Mouse (Mus musculus) cerebellum, adult 9-11 months (tissue): ENCODE data around the gene Lat.
"Not testable (repeated sequence)": the region's sequence is repeated elsewhere in the genome, so short reads cannot be mapped to it uniquely, and the experiment has no call there.

ENCODE experiments used
- DNase-seq: peaks from one replicate; pipeline ENCODE4 v3.0.0; 2022

The Lat gene

DNA sequence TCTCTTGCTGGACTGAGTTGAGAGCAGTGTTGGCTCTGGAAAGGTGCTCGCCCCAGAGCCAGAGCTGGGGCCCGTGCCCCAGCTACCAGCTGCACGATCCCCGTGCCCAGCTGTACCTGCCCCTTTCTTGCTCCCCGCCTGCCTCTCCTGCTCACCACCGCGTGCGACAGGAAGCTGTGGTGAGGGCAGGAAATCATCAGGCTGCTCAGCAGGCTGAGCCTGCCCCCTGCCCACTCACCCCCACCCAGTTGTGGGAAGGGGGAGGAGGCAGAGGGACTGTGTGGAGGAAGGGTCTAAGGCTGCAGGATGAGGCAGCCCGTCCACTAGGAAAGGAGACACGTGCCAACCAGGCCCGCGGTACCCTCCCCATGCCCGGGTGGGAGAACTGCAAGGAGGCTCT is at the start of gene Lat:
Gene Lat (minus strand): TSS at position 178 of the 400 bp plus-strand sequence.
- no peak for DNase-seq

DNA sequence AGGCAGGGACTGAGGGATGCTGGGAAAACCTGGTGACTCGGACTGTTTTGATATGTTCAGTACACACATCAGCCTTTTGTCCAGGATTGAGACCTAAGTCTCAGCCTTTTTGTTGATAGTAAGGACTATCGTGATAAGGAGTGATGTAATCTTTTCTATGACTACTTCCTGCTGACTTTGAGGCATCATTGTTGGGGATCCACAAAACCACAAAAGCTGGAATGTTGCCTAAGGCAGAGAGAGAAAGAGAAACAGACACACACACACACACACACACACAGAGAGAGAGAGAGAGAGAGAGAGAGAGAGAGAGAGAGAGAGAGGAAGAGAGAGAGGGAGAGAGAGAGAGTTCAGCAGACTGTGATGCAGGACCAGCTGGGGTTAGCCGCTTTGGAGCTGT is 49.1 kb upstream of the Lat start:
- no peak for DNase-seq

DNA sequence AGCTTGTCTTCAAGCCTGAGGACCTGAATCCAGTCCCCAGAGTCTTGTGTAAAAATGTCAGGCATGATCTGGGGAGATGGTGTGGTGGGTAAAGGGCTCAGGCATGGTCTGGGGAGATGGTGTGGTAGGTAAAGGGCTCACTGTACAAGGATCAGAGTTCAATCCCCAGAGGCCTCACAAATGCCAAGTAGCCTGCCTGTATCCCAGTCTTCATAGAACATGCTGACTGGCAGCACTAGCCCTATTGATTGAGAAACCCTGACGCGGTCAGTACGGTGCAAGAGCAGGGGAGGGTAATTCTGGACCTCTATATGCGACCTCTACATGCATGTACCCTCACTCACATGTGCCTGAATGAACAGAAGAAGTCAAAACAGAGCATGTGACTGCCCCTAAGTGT is 48.2 kb upstream of the Lat start:
- DNase-seq, result no peak

DNA sequence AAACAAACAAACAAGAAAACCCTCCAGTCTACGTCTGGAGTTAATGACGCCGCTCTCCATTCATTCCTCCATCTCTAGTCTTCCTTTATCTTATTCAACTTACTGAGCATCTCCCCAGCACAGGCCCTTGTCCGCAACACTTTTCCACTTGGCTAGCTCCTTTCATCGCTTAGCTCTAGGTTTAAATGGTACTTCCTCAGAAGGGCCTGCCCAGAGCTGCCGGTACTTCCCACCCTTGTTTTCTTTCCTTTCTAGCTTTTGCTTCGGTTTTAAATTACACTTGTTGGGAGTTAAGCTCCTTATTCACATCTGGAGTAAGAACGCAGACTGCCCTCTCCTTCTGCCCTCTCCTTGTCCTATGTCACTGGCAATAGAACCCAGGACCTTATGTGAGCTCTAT is 47.7 kb upstream of the Lat start:
- DNase-seq, result no peak

DNA sequence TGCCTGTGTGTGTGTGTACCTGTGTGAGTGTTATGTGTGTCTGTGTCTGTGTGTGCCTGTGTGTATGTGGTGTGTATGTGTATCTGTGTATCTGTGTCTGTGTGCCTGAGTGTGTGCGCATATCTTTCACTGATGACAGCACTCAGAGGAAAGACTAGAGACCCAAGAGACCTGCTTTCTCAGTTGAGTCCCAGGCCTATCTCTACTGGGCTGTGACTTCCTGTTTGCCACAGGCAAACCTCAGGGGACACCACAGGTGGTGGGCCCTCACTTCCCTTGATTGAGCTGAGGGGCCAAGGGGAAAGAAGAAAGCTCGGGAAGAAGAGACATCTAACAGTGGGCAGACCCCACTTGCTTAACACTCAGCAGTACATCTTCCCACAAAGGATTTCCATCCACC is 47.2 kb upstream of the Lat start:
- no peak for DNase-seq

DNA sequence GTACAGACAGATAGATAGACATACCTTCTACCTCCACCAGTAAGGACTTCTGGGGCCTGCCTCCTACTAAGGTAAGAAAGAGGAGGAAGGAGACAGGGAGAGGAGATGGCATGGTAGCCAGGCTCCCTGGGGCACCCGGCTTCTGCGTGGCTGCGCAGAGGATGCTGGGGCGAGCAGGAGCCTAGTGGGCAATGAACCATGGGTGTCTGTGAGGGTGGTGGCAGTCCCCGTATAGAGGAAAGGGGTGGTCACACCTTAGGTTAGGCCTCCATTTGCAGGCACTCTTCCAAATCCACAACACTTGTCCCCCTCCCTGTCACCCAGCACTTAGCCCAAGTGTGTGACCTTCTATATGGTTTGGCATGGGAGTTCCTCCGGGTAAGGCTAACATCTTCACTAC is 45.4 kb upstream of the Lat start, which contains the start of gene Cd19:
Gene Cd19 (minus strand): TSS at position 165 of the 400 bp plus-strand sequence.
- no peak for DNase-seq

DNA sequence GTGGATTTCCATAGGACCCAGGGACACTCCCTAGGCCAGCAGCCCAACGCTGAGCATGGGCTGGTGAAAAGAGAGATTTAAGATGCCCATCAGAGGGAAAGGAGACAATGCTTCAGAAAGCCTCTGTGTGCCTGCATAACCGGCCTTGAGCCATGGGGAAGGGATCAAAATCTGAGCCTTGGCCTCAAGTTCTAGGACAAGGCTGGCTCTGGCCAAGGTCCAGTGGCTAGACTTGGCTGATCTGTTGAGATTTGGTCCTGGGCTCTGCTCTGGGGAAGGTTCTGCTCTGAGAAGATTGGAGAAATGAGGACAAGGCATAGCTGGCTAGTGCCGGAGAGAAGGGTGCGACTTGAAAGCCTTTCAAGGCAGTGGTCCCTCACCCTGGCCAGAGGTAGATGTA is 41.7 kb upstream of the Lat start:
- DNase-seq, result no peak

DNA sequence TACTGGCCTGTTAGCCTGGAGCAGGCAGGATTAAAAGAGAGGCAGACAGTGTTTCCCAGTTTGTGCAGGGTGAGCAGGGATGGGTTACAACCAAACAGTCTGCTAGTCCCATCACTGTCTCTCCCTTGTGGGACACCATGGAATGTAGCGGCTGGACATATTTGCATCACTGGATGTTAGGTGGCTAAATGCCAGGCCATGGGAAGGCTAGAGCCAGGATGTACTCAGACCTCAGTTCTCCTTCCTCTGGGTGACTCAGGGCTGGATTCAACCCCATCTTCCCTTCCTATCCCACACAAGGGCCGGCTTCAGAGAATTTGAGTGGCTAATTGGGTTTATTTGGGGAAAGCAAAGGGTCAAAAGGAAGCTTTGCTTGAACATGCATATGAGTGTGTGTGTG is 39.3 kb upstream of the Lat start:
- DNase-seq, result no peak

DNA sequence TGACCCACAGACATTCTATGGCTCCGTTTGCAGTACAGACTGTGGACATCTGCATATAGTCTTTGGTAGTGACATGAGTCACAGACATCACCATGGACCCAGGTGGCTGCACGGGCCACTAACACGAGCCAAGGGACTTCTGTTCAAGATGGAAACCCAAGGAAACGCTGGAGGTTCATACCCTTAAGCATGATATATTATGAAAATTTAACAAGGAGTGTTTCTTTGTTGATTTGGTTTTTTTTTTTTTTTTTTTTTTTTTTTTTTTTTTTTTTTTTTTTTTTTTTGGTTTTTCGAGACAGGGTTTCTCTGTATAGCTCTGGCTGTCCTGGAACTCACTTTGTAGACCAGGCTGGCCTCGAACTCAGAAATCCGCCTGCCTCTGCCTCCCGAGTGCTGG is 33.1 kb upstream of the Lat start:
- not testable (repeated sequence) for DNase-seq

DNA sequence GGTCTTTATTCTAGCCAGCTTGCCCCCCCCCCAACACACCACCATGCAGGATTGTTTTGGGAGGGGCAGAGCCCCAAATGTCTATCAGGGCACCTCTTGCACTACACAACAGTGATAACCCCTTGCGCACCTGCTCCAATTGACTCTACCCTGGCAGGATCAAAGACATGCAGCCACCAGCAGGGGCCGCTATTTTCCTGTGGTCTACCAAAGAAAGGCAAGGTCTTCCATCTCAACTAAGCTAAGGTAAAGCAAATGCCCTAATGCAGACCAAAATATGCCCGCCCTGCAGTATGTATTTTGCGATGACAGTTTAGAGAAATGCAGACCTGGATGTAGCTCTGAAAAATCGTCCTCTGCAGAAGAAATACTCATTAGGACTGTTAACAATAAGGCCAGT is 30.2 kb upstream of the Lat start:
- peak; percentile 77 for DNase-seq

DNA sequence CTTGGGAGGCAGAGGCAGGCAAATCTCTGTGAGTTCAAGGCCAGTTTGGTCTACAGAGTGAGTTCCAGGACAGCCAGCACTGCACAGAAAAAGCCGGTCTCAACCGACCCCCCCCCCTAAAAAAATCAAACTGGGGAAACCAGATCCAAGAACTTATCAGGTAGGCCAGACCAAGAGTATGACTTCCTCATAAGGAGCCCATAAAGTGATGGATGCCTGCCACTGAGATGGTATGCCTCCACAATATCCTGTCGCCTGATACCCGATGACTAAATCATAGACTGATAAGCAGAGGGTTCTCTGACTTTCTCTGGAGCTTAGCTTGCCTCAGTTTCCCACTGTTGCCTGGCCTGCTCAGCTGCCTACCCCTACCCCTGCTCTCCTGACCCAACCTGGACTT is 28.5 kb upstream of the Lat start:
- peak; percentile 32 for DNase-seq

DNA sequence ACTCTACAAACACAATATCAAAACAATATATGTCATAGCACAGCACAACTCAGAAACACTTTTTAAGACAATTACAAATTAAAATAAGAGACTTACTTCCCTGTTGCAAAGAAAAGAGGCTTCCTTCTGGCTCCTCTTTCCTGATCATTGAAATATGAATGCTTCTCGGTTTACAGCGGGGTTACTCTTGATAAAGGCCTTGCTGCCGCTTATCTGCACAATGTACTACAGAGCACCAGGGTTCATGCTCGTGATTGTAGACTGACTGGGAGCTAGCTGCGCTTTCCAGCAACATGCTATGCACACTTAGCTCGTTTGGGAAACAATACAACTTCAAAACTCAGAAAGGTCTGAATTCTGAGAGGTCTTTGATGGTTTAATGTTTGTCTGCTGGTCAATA is 27.9 kb upstream of the Lat start:
- peak; percentile 29 for DNase-seq

DNA sequence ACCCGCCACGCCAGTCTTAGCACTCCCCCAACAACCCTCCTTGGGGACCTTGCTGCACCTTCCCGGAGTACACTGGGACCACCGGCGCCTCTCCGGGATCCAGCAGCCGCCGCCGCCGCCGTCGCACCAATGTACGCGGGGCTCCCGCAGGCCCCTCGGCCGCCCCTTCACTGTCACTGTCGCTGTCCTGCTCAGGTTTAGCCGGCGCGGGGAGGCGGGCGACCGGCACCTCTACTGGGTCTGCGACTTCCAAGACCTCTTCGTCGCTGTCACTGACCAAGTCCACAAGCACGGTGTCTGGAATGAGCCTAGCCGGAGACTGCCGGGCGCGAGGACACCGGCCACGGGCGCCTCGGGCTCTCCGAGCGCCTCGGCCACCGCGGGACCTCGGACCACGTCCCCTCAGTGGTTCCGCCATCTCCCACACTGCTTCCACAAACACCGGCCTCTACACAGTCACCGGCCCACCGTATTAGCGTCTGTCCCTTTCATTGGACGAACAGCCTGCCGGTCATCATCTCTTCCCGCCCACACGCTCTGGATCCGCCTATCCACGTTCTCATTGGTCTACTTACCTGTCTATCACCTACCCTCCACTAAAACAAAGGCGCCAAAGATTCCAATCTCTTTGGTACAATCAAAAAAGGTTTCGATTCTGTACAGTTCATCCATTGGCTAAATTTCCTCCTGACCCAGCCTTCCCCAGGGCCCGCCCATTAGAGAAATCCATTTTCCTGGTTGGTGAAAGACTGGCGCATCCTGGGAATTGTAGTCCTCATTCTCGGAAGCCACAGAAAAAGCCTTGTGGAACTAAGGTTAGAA is 27.1 kb upstream of the Lat start, which contains the start of gene Nfatc2ip:
Gene Nfatc2ip (minus strand): TSS at position 440 of the 822 bp plus-strand sequence.
- peak; percentile 97 for DNase-seq

DNA sequence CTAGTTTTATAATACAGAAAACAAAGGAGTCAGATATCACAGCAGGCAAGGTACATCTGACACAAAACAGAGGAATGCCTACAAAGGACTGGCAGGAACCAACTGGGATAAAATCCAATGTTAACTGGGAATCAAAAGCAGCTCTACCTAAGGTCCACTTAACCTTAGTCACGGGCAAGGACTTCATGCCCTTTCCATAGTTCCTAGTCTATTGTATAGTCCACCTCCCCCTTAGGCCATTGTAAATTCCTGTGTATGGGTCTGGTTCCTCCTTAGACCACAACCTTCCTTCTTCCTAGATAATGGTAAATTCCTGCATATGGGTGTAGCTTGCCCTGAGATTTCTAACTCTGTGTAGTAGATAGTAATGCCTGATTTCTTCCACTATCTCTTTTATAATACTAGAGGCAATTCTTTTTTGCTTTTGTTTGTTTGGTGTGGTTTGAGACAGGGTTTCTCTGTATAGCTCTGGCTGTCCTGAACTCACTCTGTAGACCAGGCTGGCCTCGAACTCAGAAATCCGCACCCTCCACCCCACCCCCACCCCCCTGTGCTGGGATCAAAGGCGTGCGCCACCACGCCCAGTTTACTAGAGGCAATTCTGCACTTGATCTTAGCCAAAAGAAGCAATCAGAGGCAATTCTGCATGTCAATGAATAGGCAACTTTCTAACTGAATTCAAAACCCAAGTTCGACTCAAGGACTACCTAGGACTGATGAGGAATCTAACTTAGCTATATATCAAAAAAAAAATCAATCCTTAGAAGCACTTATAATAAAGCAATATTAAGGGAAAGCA is 22.9 kb upstream of the Lat start:
- not testable (repeated sequence) for DNase-seq

DNA sequence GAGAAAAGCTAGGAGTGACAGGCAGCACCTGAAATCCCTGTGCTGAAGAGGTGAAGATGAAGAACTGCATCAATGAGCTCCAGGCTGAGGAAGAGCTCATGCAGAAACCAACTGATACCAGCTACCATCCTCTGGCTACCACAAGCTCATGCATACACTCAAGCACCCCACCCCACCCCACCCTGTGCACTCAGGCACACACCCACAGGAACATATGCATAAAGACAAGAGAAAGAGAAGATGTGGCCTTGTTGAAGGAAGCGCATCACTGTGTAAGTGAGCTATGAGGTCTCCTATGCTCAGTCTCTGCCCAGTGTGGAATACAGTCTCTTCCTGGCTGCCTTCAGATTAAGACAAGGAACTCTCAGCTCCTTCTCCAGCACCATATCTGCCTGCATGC is 18.8 kb upstream of the Lat start:
- no peak for DNase-seq

DNA sequence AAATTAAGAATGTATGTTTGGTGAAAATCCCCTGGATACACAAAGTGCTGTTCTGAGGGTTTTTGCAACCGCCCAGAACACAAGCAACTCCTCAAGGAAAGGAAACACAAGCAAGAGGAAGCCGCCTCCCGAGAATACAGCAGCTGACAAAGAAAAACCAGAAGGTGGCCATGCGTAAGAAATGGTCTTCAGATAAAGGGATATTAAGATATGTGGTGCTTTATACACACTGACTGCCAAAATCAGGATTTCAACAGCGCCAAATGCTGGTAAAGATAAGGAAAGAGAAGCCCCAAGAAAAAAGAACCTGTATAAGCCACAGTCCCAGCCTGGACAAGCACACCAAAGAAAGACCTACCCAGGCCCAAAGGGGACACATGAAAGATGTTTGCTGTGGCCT is 14.2 kb upstream of the Lat start:
- no peak for DNase-seq

DNA sequence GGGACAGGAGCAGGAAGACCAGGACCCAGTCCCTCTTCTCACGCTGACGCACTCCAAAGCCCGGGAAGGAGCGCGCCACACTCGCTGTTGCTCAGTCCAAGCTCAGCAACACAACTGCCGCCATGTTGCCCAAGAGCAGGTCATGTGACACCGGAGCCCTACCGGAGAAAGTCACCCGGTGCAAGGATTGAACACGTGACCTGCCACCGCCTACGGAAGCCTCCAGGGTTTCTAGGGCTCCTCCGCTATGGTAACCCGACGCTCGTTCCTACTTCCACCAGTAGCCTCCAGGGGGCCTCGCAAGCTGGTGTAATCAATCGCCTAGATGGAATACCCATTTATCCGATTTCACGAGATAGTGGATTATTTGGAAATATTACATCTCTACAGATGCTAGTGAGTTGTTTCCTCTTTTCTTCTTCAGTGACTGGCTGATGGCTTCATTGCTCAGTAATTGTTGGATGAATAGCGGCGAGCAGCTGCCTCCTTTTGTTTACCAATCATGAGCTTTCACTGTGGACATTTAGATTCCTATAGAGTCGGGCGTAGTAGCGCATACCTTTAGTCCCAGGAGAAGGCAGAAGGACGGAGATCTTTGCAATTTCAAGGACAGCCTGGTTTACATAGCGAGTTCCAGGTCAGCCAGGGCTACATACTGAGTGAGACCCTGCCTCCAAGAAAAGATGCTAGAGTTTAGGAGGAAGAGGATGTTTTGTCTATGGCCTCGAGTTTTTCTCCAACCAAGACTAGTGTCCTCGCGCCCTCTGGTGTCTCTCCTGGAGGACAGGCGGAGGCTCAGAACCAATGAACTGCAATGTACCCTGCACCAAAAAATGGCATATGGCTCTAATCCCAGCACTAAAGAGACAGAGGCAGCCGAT is 8.1 kb upstream of the Lat start, which contains the start of gene Spns1:
Gene Spns1 (minus strand): TSS at position 173 of the 881 bp plus-strand sequence.
- peak; percentile 97 for DNase-seq

DNA sequence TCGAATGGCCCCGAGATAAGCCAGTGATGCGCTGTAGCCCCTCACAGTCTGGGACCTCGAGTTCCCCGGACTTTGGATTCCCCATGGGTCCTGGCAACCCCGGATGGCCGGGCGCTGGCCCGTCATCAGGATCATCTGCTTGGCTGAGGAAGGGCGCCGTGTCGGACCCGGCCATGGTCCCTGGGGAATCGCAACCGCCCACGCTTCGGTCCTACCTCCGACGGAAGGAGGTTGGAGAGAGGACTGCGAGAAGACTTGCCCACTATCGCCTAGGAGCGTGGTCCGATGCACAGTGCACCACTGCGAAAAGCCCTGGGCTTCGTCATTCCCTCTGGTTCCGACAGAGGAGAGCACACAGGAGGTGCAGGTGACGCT is 7.5 kb upstream of the Lat start:
- DNase-seq, result no peak

DNA sequence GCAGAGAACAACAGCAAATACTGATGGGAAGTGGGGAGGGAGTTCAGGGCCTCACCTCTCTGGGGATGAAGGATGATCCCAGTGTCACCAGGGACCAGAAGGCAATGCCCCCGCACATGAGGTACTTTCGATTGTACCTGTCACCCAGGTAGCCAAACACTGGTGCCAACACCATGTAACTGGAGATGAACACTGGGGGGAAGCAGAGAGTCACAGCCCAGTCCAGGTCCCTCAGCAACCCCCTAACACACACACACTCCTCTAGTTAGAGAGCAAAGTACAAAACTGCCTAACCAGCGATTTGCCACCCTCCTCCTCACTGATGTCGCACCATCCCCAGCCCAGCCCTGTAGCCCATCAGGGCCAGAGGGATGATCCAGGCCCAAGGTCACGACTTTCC is 5.6 kb upstream of the Lat start:
- no peak for DNase-seq

DNA sequence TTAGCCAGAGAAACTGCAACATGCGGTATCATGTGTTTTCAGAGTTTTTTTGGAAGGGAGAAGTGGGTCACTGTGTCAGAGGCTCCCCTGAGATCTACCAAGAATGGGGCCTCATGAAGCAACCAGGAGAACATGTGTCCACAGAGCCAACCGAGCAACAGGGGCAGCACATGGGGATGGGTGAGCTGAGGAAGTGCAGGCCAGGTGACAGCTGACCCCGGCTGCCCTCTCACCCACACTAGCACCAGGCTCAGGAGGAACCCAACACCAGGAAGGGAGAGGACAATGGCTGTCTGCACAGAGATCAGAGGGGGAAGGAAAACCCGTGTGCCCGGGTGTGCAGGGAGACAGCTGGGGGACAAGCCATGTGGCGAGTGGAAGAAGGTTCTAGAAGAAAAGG is 5.2 kb upstream of the Lat start:
- DNase-seq, result no peak

DNA sequence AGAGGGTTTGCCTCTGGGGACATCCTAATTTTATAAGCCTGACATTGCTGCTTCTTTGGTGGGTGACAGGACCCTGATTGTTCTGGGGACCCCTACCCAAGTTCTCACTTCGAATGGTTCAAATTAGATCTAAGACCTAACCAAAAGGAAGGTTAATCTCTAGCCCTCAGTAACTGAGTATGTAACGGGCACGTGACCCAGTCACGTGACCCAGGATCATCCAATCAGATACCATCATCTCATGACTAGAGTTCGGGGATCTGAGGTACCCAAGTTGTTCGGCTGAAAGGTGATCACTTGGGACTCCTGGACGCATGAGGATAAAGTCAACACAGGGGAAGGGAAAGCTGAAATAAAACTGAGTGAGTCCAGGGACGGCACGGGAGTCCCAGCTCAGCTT is 3.6 kb upstream of the Lat start:
- DNase-seq, result no peak

DNA sequence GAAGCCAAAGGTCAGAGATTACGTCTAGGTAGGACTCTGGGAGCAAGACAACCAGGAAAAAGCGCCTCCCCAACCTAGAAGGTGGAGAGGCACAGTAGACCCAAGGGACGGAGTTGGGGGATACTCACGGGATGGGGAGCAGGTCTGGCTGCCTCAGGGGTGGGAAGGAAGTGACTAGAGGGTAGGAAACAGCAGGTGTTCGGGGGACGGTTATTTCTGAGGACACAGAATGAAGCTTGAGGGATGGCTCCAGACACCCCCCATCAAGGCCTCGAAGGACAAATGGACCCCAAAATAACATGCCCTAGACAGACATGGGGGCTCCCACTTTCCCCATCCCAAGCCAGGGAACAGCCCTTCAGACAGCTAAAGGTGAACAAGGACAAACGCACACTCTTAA is 1.0 kb downstream of the Lat start:
- no peak for DNase-seq

DNA sequence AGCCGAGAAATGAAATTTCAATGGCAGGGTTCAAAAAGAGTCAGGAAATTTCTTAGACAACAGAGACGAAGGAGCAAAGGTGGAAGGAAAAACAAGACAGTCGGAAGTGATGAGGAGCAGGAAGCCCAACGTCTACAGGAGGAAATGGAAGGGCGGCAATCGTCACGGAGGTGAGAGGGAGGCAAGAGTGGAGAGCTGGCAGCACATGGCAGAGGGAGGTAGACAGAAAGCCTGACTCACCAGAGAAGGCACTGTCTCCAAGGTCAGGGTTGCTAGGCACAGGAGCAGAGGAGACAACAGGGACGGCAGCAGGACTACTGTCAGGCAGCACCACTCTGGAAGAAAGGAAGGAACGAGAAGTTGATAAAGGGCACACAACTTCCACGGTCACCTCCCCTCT is 1.7 kb downstream of the Lat start:
- no peak for DNase-seq
